Mouse (Mus musculus): ENCODE results near the gene Klhl5. TPM values are rescaled to one million over a fixed set of nuclear protein-coding genes. Genes with fewer than 3 reads are reported as not detected.

The Klhl5 gene
- polyA plus RNA-seq (2021) = 32.0 TPM

DNA sequence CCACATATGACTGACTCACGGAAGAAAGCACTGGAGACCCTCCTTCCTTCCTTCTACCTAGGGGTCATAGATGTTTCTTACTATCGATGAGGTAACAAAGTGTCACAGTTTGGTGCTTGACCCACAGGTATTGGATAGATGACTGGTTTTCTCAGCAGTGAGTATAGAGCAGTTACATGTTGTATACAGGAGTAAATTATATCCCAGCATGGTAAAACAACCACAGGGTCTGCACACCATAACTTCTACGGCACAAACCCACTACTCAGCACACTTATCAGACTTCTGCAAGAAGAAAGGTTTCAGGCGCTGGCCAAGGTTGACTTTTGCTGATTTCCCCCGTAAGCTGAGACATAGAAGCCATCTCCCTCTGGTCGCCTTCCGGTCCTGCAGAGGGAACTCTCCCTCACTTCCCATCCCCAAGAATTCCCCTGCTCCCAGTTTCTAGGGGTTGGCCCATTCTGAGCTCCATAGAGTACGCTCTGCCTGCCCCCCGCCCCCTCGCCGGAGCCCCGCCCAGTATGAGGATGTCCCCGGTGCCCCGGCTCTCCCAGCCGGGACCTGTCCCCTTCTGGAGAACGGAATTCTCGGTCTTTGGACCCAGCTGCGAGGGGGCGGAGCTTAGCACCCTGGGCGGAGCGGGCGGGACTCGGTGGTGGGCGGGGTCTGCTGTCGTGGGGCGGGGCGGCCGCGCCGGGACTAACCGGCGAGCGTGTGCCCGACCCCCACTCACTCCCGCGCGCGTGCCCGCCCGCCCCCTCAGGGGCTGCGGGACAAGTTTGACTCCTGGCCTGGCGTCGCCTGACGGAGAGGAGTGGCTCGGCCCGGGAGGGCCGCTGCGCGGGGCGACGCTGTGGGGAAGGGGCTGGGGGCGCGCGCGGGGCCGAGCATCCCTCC lies at the start of gene Klhl5:
Klhl5 (plus strand) TSS at position 664 of the 897 bp plus-strand sequence.
- POLR2A ChIA-PET = interaction anchor here (0.6 kb wide), 1 partner anchor 92 kb away, joined by 3 read pairs; no protein-coding TSS in a partner anchor
- in situ Hi-C loops (cut with MboI; ENCODE audit: low pct_unique_long_range_greater_than_20kb) = no loop called here

DNA sequence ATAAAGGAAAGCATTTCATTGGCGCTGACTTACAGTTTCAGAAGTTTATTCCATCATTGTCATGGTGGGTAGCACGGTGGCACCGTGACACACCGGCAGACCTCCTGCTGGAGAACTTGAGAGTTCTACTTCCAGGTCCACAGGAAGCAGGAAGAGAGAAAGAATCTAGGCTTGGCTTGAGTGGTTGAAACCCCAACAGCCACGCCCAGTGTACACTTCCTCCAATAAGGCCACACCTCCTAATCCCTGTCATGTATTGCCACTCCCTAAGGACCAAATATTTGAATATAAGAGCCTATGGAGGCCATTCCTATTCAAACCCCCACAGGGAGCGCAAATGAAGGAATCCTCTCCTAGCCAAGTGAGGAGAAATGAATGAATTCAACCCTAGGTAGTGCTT lies 49.7 kb upstream of the Klhl5 start:
- ChIA-PET POLR2A (no interaction called here), CTCF (no interaction called here)
- TF ChIP-seq CTCF (IDR thresholded peaks at IDR 0.05) = no peak
- no peak for ATAC-seq
- no peaks in the 10 kb centered on the region for H3K27me3 ChIP-seq
- DNase-seq (ENCODE audit: low read depth, low spot score) = no peak
- in situ Hi-C loops (cut with MboI; ENCODE audit: low pct_unique_long_range_greater_than_20kb) = no loop called here

More for the DNA sequence above, at the start of gene Klhl5:
- no peaks in the 10 kb centered on the region for H3K27me3 ChIP-seq
- DNase-seq (ENCODE audit: low read depth, low spot score) (peak; percentile 37), ATAC-seq (peak; percentile 87)
- CTCF ChIA-PET = no interaction called here
- no peak for TF ChIP-seq CTCF (IDR thresholded peaks at IDR 0.05)

DNA sequence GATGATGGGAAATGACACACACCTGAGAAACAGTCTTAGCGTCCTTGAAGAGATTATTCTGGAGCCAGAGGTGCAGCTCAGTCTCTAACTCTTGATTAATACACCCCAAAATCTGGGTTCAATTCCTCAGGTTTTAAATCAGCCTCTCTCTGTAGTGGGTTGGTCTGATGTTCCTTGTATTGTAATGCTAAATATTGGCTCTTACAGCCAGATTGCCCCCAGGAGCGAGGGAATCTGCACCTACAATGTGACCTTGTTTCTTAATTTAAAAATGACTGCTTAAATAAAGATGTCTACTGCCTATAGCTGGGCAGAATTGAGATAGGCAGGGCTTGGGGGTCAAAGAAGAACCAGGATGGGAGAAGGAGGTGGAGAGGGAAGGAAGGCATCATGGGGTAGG lies 47.5 kb upstream of the Klhl5 start:
- DNase-seq (ENCODE audit: low read depth, low spot score) = no peak
- no peak for ATAC-seq
- ChIA-PET CTCF (no interaction called here), POLR2A (no interaction called here)
- in situ Hi-C loops (cut with MboI; ENCODE audit: low pct_unique_long_range_greater_than_20kb) = no loop called here
- TF ChIP-seq CTCF (IDR thresholded peaks at IDR 0.05) = no peak
- no peaks in the 10 kb centered on the region for H3K27me3 ChIP-seq

DNA sequence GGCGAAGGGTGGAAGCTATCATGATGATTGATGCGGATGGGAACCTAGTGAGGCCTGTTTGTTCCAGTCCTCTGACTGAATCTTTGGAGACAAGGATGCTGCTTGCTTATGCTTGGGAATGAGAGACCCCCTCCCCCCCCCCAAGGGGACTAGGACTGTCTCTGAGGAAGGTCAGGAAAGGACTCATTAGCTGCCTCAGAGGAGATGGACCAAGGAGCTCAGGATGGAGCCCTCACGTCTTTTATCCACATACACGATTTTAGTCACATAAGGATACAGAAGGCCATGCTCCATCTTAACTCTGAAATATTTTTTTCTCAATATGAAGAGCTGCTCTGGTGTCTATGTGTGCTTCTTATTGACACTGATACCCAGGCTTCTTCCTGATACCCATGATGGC lies 45.1 kb upstream of the Klhl5 start:
- DNase-seq (ENCODE audit: low read depth, low spot score) = no peak
- no peak for ATAC-seq
- POLR2A ChIA-PET = no interaction called here
- TF ChIP-seq CTCF (IDR thresholded peaks at IDR 0.05) = no peak
- in situ Hi-C loops (cut with MboI; ENCODE audit: low pct_unique_long_range_greater_than_20kb) = no loop called here
- CTCF ChIA-PET = interaction anchor here (1.2 kb wide), 1 partner anchor 23 kb away, joined by 3 read pairs; no protein-coding TSS in a partner anchor
- no peaks in the 10 kb centered on the region for H3K27me3 ChIP-seq

DNA sequence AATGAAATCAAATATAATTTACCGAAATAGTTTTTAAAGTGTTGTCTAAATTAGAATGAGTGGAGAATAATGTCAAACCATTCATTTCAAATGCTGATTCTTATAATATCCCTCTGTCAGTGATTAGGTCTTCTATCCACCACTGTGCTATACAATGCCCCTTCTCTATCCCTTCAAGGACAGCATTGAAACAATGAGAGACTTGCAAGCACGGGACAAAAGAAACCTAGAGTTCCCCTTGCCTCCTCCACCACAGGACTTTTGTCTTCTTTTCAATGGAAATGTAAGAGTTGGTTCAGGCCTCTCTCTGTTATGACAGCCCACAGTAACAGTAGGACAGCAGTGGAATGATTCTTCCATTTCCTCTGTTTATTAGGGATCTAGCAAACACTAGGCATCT lies 44.1 kb upstream of the Klhl5 start:
- ChIA-PET CTCF (no interaction called here), POLR2A (no interaction called here)
- in situ Hi-C loops (cut with MboI; ENCODE audit: low pct_unique_long_range_greater_than_20kb) = no loop called here
- no peaks in the 10 kb centered on the region for H3K27me3 ChIP-seq
- ATAC-seq (no peak), DNase-seq (ENCODE audit: low read depth, low spot score) (no peak)
- no peak for TF ChIP-seq CTCF (IDR thresholded peaks at IDR 0.05)

DNA sequence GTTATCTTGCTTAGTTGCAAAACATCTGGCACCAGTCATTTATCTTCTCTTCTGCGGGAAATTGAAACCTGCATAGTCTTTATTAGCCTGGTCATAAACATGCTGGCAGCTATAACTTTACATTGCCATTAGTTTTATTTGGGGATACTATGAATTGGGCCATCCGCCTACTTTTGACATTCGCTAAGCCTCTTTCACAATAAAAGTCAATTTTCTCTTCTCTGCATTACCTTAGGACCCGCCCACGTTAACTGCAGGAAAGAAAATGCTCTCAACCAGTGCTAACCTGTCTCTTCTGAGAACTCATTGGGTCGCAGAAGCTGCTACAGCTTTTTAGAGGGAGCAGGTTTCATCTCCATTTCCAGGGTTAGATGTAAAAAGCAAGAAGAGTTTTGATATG lies 39.2 kb upstream of the Klhl5 start:
- CTCF ChIA-PET = interaction anchor here (1.3 to 1.4 kb wide), 2 partner anchors 15 to 41 kb away, joined by 3 read pairs; no protein-coding TSS in a partner anchor
- in situ Hi-C loops (cut with MboI; ENCODE audit: low pct_unique_long_range_greater_than_20kb) = no loop called here

DNA sequence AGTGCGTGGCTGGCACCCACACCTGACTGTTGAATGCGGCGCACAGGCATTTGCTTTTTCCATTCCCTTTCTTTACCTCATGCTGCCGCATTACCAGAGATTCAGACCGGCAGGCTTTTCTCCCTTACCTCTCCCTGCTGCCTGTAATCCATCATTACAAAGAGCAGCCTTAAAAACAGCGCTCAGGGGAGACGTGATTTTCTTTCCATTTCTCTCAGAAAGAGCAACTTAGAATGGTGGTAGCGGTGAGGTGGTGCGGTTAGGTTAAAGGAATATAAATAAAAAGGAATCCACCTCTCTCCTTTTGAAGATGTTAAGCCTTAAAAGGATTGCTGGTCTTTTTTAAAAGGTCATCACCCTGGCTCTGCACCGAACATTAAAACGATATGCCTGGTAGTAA lies 37.5 kb upstream of the Klhl5 start:
- CTCF ChIA-PET = no interaction called here
- H3K27me3 ChIP-seq = no peaks in the 10 kb centered on the region
- POLR2A ChIA-PET = no interaction called here
- no peak for TF ChIP-seq CTCF (IDR thresholded peaks at IDR 0.05)
- in situ Hi-C loops (cut with MboI; ENCODE audit: low pct_unique_long_range_greater_than_20kb) = no loop called here
- ATAC-seq = no peak
- DNase-seq (ENCODE audit: low read depth, low spot score) = no peak

More for the DNA sequence above, 39.2 kb upstream of the Klhl5 start:
- POLR2A ChIA-PET = interaction anchor here (1.1 kb wide), 1 partner anchor 14 kb away, joined by 3 read pairs; no protein-coding TSS in a partner anchor
- TF ChIP-seq CTCF (IDR thresholded peaks at IDR 0.05) = no peak
- no peaks in the 10 kb centered on the region for H3K27me3 ChIP-seq
- no peak for DNase-seq (ENCODE audit: low read depth, low spot score)
- no peak for ATAC-seq

DNA sequence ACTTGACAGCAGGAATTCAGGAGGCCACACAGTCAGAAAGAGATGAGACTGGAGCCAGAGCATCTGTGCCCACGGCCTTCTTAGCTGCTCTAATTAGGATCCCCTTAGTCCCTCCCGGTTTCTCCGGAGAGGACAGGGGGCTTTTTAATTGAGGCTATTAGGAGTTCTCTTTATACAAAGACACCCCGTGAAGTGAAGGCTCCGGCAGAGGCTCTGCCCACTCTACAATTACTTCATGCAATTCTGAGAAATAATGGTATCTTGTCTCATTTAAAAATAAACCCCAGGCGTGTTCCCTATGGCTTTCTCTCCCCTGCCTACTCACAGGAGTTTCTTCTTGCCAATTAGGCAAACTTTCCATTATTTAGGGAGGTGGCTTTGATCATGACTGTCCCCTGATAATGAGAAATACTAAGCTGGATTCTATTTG lies 35.6 kb upstream of the Klhl5 start:
- ChIA-PET POLR2A (interaction anchor here (0.7 kb wide), 1 partner anchor 1665 kb away, joined by 3 read pairs; no protein-coding TSS in a partner anchor), CTCF (interaction anchor here (1.1 to 1.3 kb wide), 2 partner anchors 10 to 95 kb away, joined by 3 read pairs; no protein-coding TSS in a partner anchor)
- TF ChIP-seq CTCF (IDR thresholded peaks at IDR 0.05) = no peak
- in situ Hi-C loops (cut with MboI; ENCODE audit: low pct_unique_long_range_greater_than_20kb) = no loop called here
- H3K27me3 ChIP-seq = no peaks in the 10 kb centered on the region
- no peak for ATAC-seq
- DNase-seq (ENCODE audit: low read depth, low spot score) = no peak

DNA sequence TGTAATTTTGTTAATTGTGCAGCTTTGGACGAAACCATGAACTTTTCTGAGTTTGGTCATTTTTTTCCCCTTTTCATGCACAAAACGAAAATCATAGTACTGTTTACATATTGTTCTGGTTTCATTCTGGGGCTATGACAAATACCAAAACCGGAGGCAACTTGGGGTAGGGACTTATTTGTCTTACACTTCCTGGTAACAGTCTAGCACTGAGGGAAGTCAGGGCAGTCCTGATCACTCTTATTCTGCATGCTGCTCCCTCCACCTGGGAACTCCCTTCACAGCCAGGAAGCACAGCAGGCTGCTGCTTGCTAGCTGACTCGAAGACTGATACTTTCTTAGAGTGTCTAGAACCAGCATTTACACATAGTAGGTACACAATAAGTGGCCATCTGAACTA lies 34.1 kb upstream of the Klhl5 start:
- in situ Hi-C loops (cut with MboI; ENCODE audit: low pct_unique_long_range_greater_than_20kb) = no loop called here
- no peak for ATAC-seq

DNA sequence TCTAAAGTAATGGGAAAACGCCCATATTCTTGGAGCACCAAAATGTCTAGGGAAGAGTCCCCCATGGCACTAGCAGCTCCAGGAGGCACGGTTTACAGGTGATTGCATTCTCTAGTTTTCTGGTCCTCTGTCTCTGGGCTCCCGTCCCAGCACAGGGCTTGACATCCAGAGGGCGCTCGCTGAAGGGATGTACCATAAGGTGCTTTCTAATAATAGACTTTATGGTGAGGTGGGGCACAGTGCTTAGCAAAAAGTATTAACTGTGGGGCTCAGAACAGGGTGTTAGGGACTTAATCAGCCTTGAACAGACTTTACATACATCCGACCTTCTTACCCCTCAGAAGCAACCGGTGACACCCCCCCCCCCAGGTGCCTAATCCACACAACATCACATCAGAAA lies 32.6 kb upstream of the Klhl5 start:
- in situ Hi-C loops (cut with MboI; ENCODE audit: low pct_unique_long_range_greater_than_20kb) = no loop called here
- POLR2A ChIA-PET = interaction anchor here (0.5 to 0.7 kb wide), 2 partner anchors 18 to 48 kb away, joined by 3 to 5 read pairs; no protein-coding TSS in a partner anchor
- no peaks in the 10 kb centered on the region for H3K27me3 ChIP-seq
- CTCF ChIA-PET = interaction anchor here (1.2 to 2.2 kb wide), 4 partner anchors 9 to 19 kb away, joined by 3 to 13 read pairs (median 4); no protein-coding TSS in a partner anchor
- DNase-seq (ENCODE audit: low read depth, low spot score) (no peak), ATAC-seq (no peak)
- TF ChIP-seq CTCF (IDR thresholded peaks at IDR 0.05) = no peak

More for the DNA sequence above, 34.1 kb upstream of the Klhl5 start:
- ChIA-PET POLR2A (no interaction called here), CTCF (interaction anchor here (1.5 kb wide), 1 partner anchor 8 kb away, joined by 4 read pairs; no protein-coding TSS in a partner anchor)
- DNase-seq (ENCODE audit: low read depth, low spot score) = no peak
- TF ChIP-seq CTCF (IDR thresholded peaks at IDR 0.05) = no peak
- H3K27me3 ChIP-seq = no peaks in the 10 kb centered on the region

DNA sequence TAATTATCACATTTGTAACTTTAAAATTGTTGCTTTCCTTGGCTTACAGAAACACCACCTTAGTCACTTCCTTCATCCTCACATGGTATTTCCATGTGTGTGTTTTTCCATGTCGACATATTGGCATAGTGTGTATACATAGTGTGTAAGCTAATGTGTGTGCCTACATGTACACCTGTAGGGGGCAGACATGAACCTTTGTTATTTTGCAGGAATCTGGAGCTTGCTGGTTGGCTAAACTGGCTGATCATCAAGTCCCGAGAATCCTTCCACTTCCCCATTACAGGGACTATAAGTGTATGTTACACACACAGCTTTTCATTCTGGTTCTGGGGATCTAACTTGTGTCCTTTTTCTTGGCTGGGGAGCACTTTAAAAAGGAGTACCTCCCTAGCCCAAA lies 31.3 kb upstream of the Klhl5 start:
- ChIA-PET POLR2A (no interaction called here), CTCF (interaction anchor here (0.8 to 2.2 kb wide), 5 partner anchors 11 to 137 kb away, joined by 3 to 13 read pairs (median 6); no protein-coding TSS in a partner anchor)

More for the DNA sequence above, 31.3 kb upstream of the Klhl5 start:
- ATAC-seq (no peak), DNase-seq (ENCODE audit: low read depth, low spot score) (no peak)
- H3K27me3 ChIP-seq = no peaks in the 10 kb centered on the region
- in situ Hi-C loops (cut with MboI; ENCODE audit: low pct_unique_long_range_greater_than_20kb) = no loop called here
- peak; percentile 42 for TF ChIP-seq CTCF (IDR thresholded peaks at IDR 0.05)

Data from Patski (cell line).